Mouse (Mus musculus): Measurements from ENCODE around the gene Kcnip2. TPM values are rescaled to one million over a fixed set of nuclear protein-coding genes. Genes with fewer than 3 reads are reported as not detected.

Kcnip2 gene
- polyA plus RNA-seq, 1 experiment from 2014 or later = 1.2 TPM

DNA sequence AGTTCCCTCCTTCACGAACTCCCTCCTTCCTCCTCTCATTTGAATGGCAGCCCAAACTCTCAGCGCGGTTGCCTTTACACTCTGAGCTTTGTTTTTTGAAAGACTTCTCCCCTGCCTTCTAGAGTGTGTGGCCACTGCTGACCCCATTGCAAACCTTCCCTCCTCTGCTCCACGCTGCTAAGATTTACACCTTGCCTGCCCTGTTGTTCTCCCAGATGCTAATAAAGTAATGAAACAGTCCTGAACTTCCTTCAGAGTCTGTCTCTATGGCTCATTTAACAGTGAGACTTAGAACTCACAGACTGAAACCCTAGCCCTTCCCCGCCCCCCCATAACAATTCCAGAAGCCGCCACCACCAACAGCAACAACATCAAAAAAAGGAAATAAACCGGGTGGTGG, 26.5 kb downstream of the Kcnip2 start:
- WGBS = 80% methylated on average over 7 of the region's 7 CpGs
- peaks cover 6% of the 10 kb centered on the region; the same call in 1 of the 2 replicates for H3K27me3 ChIP-seq
- H3K4me1 ChIP-seq = peaks cover 4% of the 10 kb centered on the region; the same call in 1 of the 2 replicates
- H3K27ac ChIP-seq (replicated peaks) = no peak overlapping the region
- no peak overlapping the region for H3K4me3 ChIP-seq
- no peaks in the 10 kb centered on the region for H3K36me3 ChIP-seq
- H3K9ac ChIP-seq (replicated peaks) = no peak overlapping the region
- no peaks in the 10 kb centered on the region for H3K9me3 ChIP-seq
- no peak for ATAC-seq (ENCODE audit: low FRiP score, low read depth)
- H3K4me2 ChIP-seq (replicated peaks) = no peak overlapping the region

DNA sequence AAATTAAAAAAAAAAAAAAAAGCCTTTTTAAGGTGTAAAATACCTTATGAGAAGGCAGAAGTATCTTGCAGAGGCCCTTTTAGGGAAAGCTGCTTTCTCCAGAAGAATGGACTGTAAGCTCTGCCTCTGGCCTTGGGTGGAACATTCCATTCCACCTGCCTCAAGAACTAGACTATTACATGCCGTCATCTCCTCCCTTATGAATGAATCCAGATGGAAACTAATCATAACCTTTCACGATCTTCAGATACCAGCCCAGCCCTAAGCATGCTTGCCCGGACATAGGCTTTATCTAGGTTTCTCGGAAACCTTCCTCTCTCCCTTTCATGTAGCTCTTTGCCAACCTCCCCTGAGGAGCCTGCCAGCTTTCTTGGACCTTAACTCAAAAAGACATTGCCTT, 27.5 kb downstream of the Kcnip2 start:
- H3K4me2 ChIP-seq (replicated peaks) = no peak overlapping the region
- H3K4me3 ChIP-seq = no peak overlapping the region
- H3K36me3 ChIP-seq = no peaks in the 10 kb centered on the region
- peaks cover 9% of the 10 kb centered on the region for H3K4me1 ChIP-seq
- no peaks in the 10 kb centered on the region for H3K27me3 ChIP-seq
- no peak for ATAC-seq (ENCODE audit: low FRiP score, low read depth)
- no peaks in the 10 kb centered on the region for H3K9me3 ChIP-seq
- H3K27ac ChIP-seq (replicated peaks) = no peak overlapping the region
- WGBS = 93% methylated on average over 4 of the region's 4 CpGs
- H3K9ac ChIP-seq (replicated peaks) = no peak overlapping the region

DNA sequence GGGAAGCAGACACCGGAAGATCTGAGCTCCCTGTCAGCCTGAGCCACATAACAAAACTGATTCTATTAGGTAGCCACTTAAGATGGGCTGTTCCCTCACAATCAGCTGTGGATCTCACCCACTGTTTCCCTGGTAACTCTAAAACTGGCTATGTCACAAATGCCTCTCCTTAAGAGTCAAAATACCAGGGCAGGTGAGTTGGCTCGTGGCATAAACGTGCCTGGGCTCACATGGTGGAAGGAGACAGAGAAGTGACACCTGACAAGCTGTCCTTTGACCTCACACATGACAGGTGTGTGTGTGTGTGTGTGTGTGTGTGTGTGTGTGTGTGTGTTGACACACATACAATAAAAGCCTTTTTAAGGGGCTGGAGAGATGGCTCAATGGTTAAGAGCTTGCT, 28.4 kb downstream of the Kcnip2 start:
- 78% methylated on average over 3 of the region's 3 CpGs for WGBS
- Histone ChIP-seq H3K9ac (replicated peaks) (no peak overlapping the region), H3K27ac (replicated peaks) (no peak overlapping the region), H3K4me2 (replicated peaks) (no peak overlapping the region), H3K36me3 (no peaks in the 10 kb centered on the region), H3K4me3 (no peak overlapping the region), H3K27me3 (no peaks in the 10 kb centered on the region), H3K9me3 (no peaks in the 10 kb centered on the region), H3K4me1 (peaks cover 5% of the 10 kb centered on the region; the same call in 1 of the 2 replicates)
- ATAC-seq (ENCODE audit: low FRiP score, low read depth) = no peak

DNA sequence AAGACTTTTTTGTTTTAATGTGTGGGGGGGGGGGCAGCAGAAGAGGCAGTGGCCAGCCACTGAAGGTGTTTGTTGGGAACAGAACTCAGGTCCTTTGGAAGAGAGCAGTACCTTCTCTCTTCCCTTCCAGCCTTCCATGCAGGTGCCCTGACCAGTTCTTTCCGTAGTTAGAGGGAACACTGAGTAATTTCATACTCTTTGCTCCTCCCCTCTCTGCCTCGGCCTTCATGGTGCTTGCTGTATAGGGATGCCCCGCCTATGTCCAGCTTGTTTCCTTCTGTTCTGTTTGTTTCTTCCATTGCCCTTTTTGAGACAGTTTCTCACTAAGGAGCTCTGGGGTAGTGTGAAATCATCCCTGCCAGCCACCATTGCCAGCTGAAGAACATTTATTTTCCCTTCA, 30.4 kb downstream of the Kcnip2 start:
- Histone ChIP-seq H3K9me3 (no peaks in the 10 kb centered on the region), H3K4me3 (no peak overlapping the region), H3K4me1 (peaks cover 21% of the 10 kb centered on the region), H3K27me3 (no peaks in the 10 kb centered on the region), H3K27ac (replicated peaks) (no peak overlapping the region), H3K9ac (replicated peaks) (no peak overlapping the region), H3K4me2 (replicated peaks) (no peak overlapping the region), H3K36me3 (0 out of 2 replicates have a peak, but pooled peaks cover 1% of the 10 kb centered on the region)
- no peak for ATAC-seq (ENCODE audit: low FRiP score, low read depth)
- 57% methylated on average over 3 of the region's 3 CpGs for WGBS

DNA sequence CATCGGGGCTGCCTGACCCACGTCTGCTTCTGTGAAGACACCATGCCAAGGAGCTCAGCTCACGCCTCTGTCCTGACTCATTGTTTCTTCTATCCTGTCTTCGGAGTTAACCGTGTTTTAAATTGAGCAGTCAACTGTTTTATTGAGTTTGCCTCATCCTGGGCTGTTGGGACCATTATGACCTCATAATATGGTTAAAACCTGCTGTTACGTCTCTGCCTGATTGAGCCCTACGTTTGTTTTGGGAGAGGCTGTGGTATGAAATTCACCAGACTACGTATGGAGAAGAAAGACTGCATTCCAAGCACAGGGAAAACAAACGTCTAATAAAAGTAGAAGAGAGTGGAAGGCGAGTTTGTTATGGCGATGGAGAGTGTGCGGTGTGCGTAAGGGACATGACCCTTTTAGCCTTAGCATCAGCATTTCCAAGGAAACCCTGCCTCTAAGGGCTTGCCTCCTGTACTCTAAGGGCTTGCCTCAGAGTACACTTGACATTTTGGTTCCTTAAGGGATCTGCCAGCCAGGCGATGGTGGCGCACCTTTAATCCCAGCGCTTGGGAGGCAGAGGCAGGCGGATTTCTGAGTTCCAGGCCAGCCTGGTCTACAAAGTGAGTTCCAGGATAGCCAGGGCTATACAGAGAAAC, 31.8 kb downstream of the Kcnip2 start:
- H3K4me2 ChIP-seq (replicated peaks) = peak overlapping the region; percentile 62
- 37% methylated on average over 17 of the region's 17 CpGs for WGBS
- peak overlapping the region; percentile 99 for H3K4me3 ChIP-seq
- H3K27me3 ChIP-seq = no peaks in the 10 kb centered on the region
- peaks cover 15% of the 10 kb centered on the region for H3K36me3 ChIP-seq
- H3K9me3 ChIP-seq = no peaks in the 10 kb centered on the region
- H3K9ac ChIP-seq (replicated peaks) = peak overlapping the region; percentile 35; the same call in 1 of the 2 replicates
- H3K4me1 ChIP-seq = peaks cover 32% of the 10 kb centered on the region
- peak overlapping the region; percentile 58; the same call in 1 of the 2 replicates for H3K27ac ChIP-seq (replicated peaks)
- ATAC-seq (ENCODE audit: low FRiP score, low read depth) = no peak

DNA sequence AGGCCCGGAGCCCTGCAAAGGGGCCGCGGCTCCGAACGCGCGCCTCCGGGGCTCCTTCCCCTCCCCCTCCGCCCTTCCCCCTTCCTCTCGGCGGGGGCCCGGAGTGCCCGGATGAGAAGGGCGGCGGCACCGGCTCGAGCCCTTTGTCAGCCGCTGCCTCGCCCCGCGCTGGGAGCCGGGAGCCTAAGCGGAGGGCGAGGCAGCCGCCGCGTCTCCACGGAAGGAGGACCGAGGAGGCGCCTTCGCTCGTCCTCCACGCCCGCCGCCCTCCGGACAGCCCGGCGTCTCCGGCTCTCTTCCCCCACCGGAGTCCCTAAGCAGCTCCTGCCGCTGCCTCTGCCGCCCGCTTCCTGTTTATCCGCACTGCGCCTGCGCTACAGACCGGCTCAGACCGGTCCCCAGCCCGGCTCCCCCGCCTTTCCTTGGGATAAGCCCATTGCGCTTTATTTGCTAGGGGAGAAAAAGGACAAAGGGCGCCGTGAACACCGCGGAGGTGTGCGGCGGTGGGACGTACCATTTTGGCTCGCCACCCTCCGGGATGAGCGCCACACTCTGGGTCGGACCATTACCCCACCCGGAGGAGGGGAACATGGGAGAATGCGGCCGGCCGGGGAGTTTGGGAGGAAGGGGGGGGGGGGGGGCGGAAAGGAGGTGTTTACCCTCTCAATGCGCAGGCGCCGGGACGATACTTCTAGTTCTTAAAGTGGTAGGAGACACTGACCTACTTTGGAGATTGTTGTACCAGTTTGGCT, 32.5 kb downstream of the Kcnip2 start, which contains the start of gene Mgea5:
Gene Mgea5, minus strand, starts transcription at position 657 of the 752 bp plus-strand sequence.
- Histone ChIP-seq H3K27me3 (no peaks in the 10 kb centered on the region), H3K27ac (replicated peaks) (peak within 1 kb of the TSS; percentile 99), H3K4me3 (peak within 1 kb of the TSS; percentile 99), H3K4me2 (replicated peaks) (peak within 1 kb of the TSS; percentile 70), H3K4me1 (peaks cover 33% of the 10 kb centered on the region), H3K36me3 (peaks cover 22% of the 10 kb centered on the region), H3K9me3 (no peaks in the 10 kb centered on the region), H3K9ac (replicated peaks) (peak within 1 kb of the TSS; percentile 99)
- peak; percentile 97 for ATAC-seq (ENCODE audit: low FRiP score, low read depth)
- under 1% methylated on average over 61 of the region's 71 CpGs for WGBS

DNA sequence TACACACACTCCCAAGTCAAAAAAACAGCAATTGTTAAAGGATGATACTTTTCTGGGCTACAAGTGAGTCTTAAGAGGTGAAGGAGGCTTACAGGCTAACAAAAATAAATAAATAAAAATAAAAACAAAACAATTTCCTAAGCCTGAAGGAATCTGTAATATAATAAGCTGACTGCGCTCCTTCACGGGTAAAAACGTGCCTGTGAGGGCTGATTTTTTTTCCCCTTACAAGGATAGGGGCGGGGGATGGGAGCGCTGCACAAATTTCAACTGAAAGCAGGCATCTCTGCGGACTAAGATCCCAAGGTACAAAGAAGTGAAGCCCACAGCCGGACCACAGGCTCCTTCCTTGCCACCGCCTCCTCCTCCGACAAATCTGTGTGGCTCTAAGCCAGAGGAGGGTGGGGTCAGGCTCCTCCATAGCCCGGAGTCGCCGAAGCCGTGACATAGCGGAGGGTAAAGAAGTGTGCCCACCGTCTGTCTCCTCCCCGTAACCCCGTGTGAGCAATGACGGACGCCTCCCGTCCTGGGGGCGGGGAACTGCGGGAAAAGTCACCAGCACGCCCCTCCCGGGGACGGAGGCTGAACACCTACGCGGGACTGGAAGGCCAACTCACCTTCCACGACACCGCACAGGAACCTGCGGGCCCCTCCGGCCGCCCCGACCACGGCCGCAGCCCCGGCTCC, 33.4 kb downstream of the Kcnip2 start:
- peaks cover 33% of the 10 kb centered on the region for H3K4me1 ChIP-seq
- 1% methylated on average over 33 of the region's 36 CpGs for WGBS
- peak overlapping the region; percentile 99 for H3K27ac ChIP-seq (replicated peaks)
- ATAC-seq (ENCODE audit: low FRiP score, low read depth) = peak; percentile 58; the same call in 1 of the 2 replicates
- H3K36me3 ChIP-seq = peaks cover 31% of the 10 kb centered on the region
- H3K9me3 ChIP-seq = no peaks in the 10 kb centered on the region
- no peaks in the 10 kb centered on the region for H3K27me3 ChIP-seq
- H3K4me3 ChIP-seq = peak overlapping the region; percentile 99
- H3K9ac ChIP-seq (replicated peaks) = peak overlapping the region; percentile 99
- peak overlapping the region; percentile 70 for H3K4me2 ChIP-seq (replicated peaks)

- Histone ChIP-seq H3K4me1 (peaks cover 33% of the 10 kb centered on the region), H3K4me3 (peak overlapping the region; percentile 99), H3K36me3 (peaks cover 38% of the 10 kb centered on the region), H3K27ac (replicated peaks) (no peak overlapping the region), H3K9ac (replicated peaks) (peak overlapping the region; percentile 7), H3K9me3 (no peaks in the 10 kb centered on the region), H3K27me3 (no peaks in the 10 kb centered on the region), H3K4me2 (replicated peaks) (peak overlapping the region; percentile 70)
- ATAC-seq (ENCODE audit: low FRiP score, low read depth) = no peak
- 65% methylated on average over 8 of the region's 8 CpGs for WGBS
Observed at GRCm38 (mm10) chr19:45781676-45782075, 34.2 kb downstream of the Kcnip2 start.

DNA sequence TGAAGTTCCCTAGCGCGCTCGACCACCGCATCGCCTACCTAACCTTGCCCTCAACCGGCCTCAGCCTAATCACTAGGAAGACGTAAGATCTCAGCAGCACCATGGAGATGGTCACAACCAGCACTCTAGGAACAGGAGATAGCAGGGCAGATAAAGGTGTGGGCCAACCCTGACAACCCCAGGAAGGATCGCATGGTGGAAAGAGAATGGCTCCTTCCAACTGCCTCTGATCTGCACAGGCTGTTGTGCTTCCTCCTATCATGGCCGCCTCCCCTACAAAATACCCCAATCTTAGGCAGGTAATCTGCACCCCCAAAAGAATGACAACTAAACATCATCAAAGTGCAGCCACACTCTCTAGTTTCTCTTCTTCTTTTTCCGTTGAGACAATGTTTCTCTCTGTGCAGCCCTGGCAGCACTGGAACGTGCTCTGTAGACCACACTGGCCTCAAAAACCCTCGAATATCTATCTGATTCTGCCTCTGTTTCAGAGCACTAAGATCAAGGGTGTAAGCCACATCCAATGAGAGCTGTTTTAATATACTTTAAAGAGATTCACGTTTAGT, 35.4 kb downstream of the Kcnip2 start:
- H3K27me3 ChIP-seq = no peaks in the 10 kb centered on the region
- no peak for ATAC-seq (ENCODE audit: low FRiP score, low read depth)
- WGBS = 91% methylated on average over 13 of the region's 13 CpGs
- H3K4me2 ChIP-seq (replicated peaks) = peak overlapping the region; percentile 70
- H3K4me1 ChIP-seq = peaks cover 33% of the 10 kb centered on the region
- no peak overlapping the region for H3K27ac ChIP-seq (replicated peaks)
- H3K9me3 ChIP-seq = no peaks in the 10 kb centered on the region
- H3K9ac ChIP-seq (replicated peaks) = no peak overlapping the region
- 0 out of 2 replicates have a peak overlapping the region, but pooled peaks have one; percentile 1 for H3K4me3 ChIP-seq
- peaks cover 50% of the 10 kb centered on the region for H3K36me3 ChIP-seq

DNA sequence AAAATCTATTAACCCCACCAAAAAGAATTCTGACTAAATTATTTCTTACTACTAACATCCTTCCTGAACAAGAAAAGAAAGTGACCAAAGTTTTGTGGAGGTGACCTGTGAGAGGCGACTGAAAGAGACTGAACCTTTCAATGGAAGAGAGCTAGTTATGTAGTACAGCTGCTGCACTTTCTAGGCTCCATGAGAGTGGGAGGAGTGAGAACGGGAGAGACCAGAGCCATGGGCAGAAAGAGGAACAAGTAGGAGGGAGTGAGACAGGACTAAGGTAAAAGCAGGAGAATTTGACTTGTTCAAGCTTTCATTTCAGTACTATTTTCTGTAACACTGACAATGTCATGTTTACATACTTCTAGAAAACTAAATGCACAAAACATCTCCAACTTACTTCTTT, 40.4 kb downstream of the Kcnip2 start:
- no peak for ATAC-seq (ENCODE audit: low FRiP score, low read depth)
- Histone ChIP-seq H3K4me3 (no peak overlapping the region), H3K9ac (replicated peaks) (no peak overlapping the region), H3K27ac (replicated peaks) (no peak overlapping the region), H3K9me3 (no peaks in the 10 kb centered on the region), H3K4me1 (peaks cover 12% of the 10 kb centered on the region), H3K27me3 (no peaks in the 10 kb centered on the region), H3K36me3 (peaks cover 98% of the 10 kb centered on the region), H3K4me2 (replicated peaks) (no peak overlapping the region)
- WGBS = 86% methylated on average over 2 of the region's 2 CpGs

DNA sequence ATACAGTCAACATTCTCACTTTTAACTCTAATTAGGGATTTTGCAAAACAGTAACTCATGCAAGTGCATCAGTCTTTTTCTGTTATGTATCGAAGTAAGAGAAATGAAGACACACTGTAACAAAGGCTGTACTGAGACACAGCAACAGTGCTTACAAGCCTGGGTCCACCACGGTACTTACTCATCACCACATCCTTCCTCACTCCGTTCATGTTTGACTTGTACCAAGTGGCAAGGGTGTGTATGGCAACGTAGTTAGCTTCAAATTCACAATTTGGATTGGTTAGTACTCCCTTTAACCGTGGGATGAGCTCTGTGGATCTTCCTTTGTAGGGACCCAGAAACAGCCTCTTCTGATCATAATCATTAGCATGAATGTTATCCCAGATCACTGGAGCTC, 44.4 kb downstream of the Kcnip2 start:
- no peak for ATAC-seq (ENCODE audit: low FRiP score, low read depth)
- H3K4me2 ChIP-seq (replicated peaks) = no peak overlapping the region
- 92% methylated on average over 5 of the region's 5 CpGs for WGBS
- no peak overlapping the region for H3K27ac ChIP-seq (replicated peaks)
- H3K27me3 ChIP-seq = no peaks in the 10 kb centered on the region
- H3K36me3 ChIP-seq = peaks cover 97% of the 10 kb centered on the region
- H3K4me3 ChIP-seq = no peak overlapping the region
- no peaks in the 10 kb centered on the region for H3K4me1 ChIP-seq
- H3K9ac ChIP-seq (replicated peaks) = no peak overlapping the region
- no peaks in the 10 kb centered on the region for H3K9me3 ChIP-seq
